Mouse (Mus musculus): ENCODE data around the gene Zfp683. TPM values are rescaled to one million over a fixed set of nuclear protein-coding genes. Genes with fewer than 3 reads are reported as not detected.
A peak's percentile ranks its signal among the peaks of the same experiment; 100 is the strongest.

Gene Zfp683
- polyA plus RNA-seq, 1 experiment = not detected

GRCm38 (mm10) chr4:134087412-134087811 is 33.8 kb downstream of the Zfp683 start:
- peak overlapping the region; percentile 6 for H3K4me3 ChIP-seq (replicated peaks; ENCODE audit: insufficient read depth, low read depth, low read length)
- no peaks in the 10 kb centered on the region for H3K4me1 ChIP-seq (ENCODE audit: control insufficient read depth, insufficient read depth, low read length)
- peak; percentile 59 to 63 for DNase-seq
- no peak overlapping the region for H3K27ac ChIP-seq (ENCODE audit: insufficient read depth, low read length)
- no peak for TF ChIP-seq POLR2A (IDR thresholded peaks at IDR 0.05; ENCODE audit: borderline replicate concordance, insufficient read depth, low read length)
- peak; percentile 94 for TF ChIP-seq CTCF (IDR thresholded peaks at IDR 0.05; ENCODE audit: borderline replicate concordance, insufficient read depth, low read depth, low read length)
- no peaks in the 10 kb centered on the region for H3K27me3 ChIP-seq (ENCODE audit: control insufficient read depth, insufficient read depth, low read length)
- WGBS = 18% methylated on average over 7 of the region's 7 CpGs

- Histone ChIP-seq H3K27ac (ENCODE audit: insufficient read depth, low read length) (no peak overlapping the region), H3K4me3 (replicated peaks; ENCODE audit: insufficient read depth, low read depth, low read length) (no peak overlapping the region), H3K4me1 (ENCODE audit: control insufficient read depth, insufficient read depth, low read length) (no peaks in the 10 kb centered on the region), H3K27me3 (ENCODE audit: control insufficient read depth, insufficient read depth, low read length) (no peaks in the 10 kb centered on the region)
- TF ChIP-seq CTCF (IDR thresholded peaks at IDR 0.05; ENCODE audit: borderline replicate concordance, insufficient read depth, low read depth, low read length) (no peak), POLR2A (IDR thresholded peaks at IDR 0.05; ENCODE audit: borderline replicate concordance, insufficient read depth, low read length) (no peak)
- DNase-seq = no peak
- WGBS = 65% methylated on average over 9 of the region's 9 CpGs
These were observed 35.4 kb downstream of the Zfp683 start for GRCm38 (mm10) chr4:134089029-134089428.

GRCm38 (mm10) chr4:134090521-134091224 is 37.0 kb downstream of the Zfp683 start:
- no peak overlapping the region for H3K27ac ChIP-seq (ENCODE audit: insufficient read depth, low read length)
- TF ChIP-seq CTCF (IDR thresholded peaks at IDR 0.05; ENCODE audit: borderline replicate concordance, insufficient read depth, low read depth, low read length) = no peak
- TF ChIP-seq POLR2A (IDR thresholded peaks at IDR 0.05; ENCODE audit: borderline replicate concordance, insufficient read depth, low read length) = no peak
- no peak overlapping the region for H3K4me3 ChIP-seq (replicated peaks; ENCODE audit: insufficient read depth, low read depth, low read length)
- 79% methylated on average over 16 of the region's 16 CpGs for WGBS
- no peaks in the 10 kb centered on the region for H3K27me3 ChIP-seq (ENCODE audit: control insufficient read depth, insufficient read depth, low read length)
- H3K4me1 ChIP-seq (ENCODE audit: control insufficient read depth, insufficient read depth, low read length) = no peaks in the 10 kb centered on the region
- no peak for DNase-seq

GRCm38 (mm10) chr4:134091225-134091529 is 37.5 kb downstream of the Zfp683 start:
- Histone ChIP-seq H3K27me3 (ENCODE audit: control insufficient read depth, insufficient read depth, low read length) (no peaks in the 10 kb centered on the region), H3K4me1 (ENCODE audit: control insufficient read depth, insufficient read depth, low read length) (no peaks in the 10 kb centered on the region), H3K27ac (ENCODE audit: insufficient read depth, low read length) (no peak overlapping the region), H3K4me3 (replicated peaks; ENCODE audit: insufficient read depth, low read depth, low read length) (no peak overlapping the region)
- TF ChIP-seq POLR2A (IDR thresholded peaks at IDR 0.05; ENCODE audit: borderline replicate concordance, insufficient read depth, low read length) (no peak), CTCF (IDR thresholded peaks at IDR 0.05; ENCODE audit: borderline replicate concordance, insufficient read depth, low read depth, low read length) (no peak)
- WGBS = 85% methylated on average over 6 of the region's 6 CpGs
- DNase-seq = no peak

GRCm38 (mm10) chr4:134092382-134093288 is 39.0 kb downstream of the Zfp683 start:
- Histone ChIP-seq H3K27ac (ENCODE audit: insufficient read depth, low read length) (no peak overlapping the region), H3K4me3 (replicated peaks; ENCODE audit: insufficient read depth, low read depth, low read length) (no peak overlapping the region), H3K27me3 (ENCODE audit: control insufficient read depth, insufficient read depth, low read length) (no peaks in the 10 kb centered on the region), H3K4me1 (ENCODE audit: control insufficient read depth, insufficient read depth, low read length) (no peaks in the 10 kb centered on the region)
- TF ChIP-seq POLR2A (IDR thresholded peaks at IDR 0.05; ENCODE audit: borderline replicate concordance, insufficient read depth, low read length) = no peak
- peak; percentile 55; the same call in 1 of the 2 replicates for TF ChIP-seq CTCF (IDR thresholded peaks at IDR 0.05; ENCODE audit: borderline replicate concordance, insufficient read depth, low read depth, low read length)
- 66% methylated on average over 6 of the region's 6 CpGs for WGBS
- peak; percentile 12 to 29 for DNase-seq

GRCm38 (mm10) chr4:134094004-134094564 is 40.4 kb downstream of the Zfp683 start:
- no peaks in the 10 kb centered on the region for H3K27me3 ChIP-seq (ENCODE audit: control insufficient read depth, insufficient read depth, low read length)
- H3K4me1 ChIP-seq (ENCODE audit: control insufficient read depth, insufficient read depth, low read length) = no peaks in the 10 kb centered on the region
- DNase-seq = no peak
- no peak overlapping the region for H3K27ac ChIP-seq (ENCODE audit: insufficient read depth, low read length)
- no peak overlapping the region for H3K4me3 ChIP-seq (replicated peaks; ENCODE audit: insufficient read depth, low read depth, low read length)
- TF ChIP-seq POLR2A (IDR thresholded peaks at IDR 0.05; ENCODE audit: borderline replicate concordance, insufficient read depth, low read length) (no peak), CTCF (IDR thresholded peaks at IDR 0.05; ENCODE audit: borderline replicate concordance, insufficient read depth, low read depth, low read length) (no peak)
- 79% methylated on average over 7 of the region's 7 CpGs for WGBS

- 55% methylated on average over 3 of the region's 3 CpGs for WGBS
- H3K4me3 ChIP-seq (replicated peaks; ENCODE audit: insufficient read depth, low read depth, low read length) = no peak within 1 kb of the TSS
- no peaks in the 10 kb centered on the region for H3K4me1 ChIP-seq (ENCODE audit: control insufficient read depth, insufficient read depth, low read length)
- TF ChIP-seq CTCF (IDR thresholded peaks at IDR 0.05; ENCODE audit: borderline replicate concordance, insufficient read depth, low read depth, low read length) (no peak), POLR2A (IDR thresholded peaks at IDR 0.05; ENCODE audit: borderline replicate concordance, insufficient read depth, low read length) (no peak)
- DNase-seq = no peak
- no peaks in the 10 kb centered on the region for H3K27me3 ChIP-seq (ENCODE audit: control insufficient read depth, insufficient read depth, low read length)
- no peak within 1 kb of the TSS for H3K27ac ChIP-seq (ENCODE audit: insufficient read depth, low read length)
These were observed 41.4 kb downstream of the Zfp683 start, which contains the start of gene Cd52 for GRCm38 (mm10) chr4:134094923-134095547. Gene Cd52, minus strand, starts transcription at chr4:134095082.
